Mouse (Mus musculus) midbrain, embryonic 14.5 days (tissue): ENCODE measurements around the gene Upf2. TPM values are rescaled to one million over a fixed set of nuclear protein-coding genes. Genes with fewer than 3 reads are reported as not detected.
A peak's percentile ranks its signal among the peaks of the same experiment; 100 is the strongest.

Source experiments
- ATAC-seq: fragments of 200-750 bp; cut with Nextera tagmentation; 2 replicates; pipeline ENCODE4 v1.8.0; 2017; ENCODE audit warnings: moderate number of reproducible peaks, moderate library complexity; ENCODE audit not compliant: low FRiP score, low TSS enrichment
- DNase-seq: peaks from one replicate; pipeline ENCODE4 v3.0.0-alpha.2; 2015
- H3K27ac ChIP-seq: fragments of 300-500 bp; sonication (generic); replicated peaks from 2 replicates; pipeline ENCODE4 v1.5.1; 2014; ENCODE audit warnings: mild to moderate bottlenecking, low read depth, low read length, moderate library complexity
- H3K27me3 ChIP-seq: fragments of 300-500 bp; sonication (generic); 2 replicates; pipeline ENCODE4 v1.6.1; 2014; ENCODE audit warnings: low read length, control low read depth, mixed read lengths; ENCODE audit not compliant: control insufficient read depth, insufficient read depth
- H3K36me3 ChIP-seq: fragments of 300-500 bp; sonication (generic); 2 replicates; pipeline ENCODE4 v1.6.1; 2014; ENCODE audit warnings: low read length, control low read depth; ENCODE audit not compliant: control insufficient read depth, insufficient read depth
- H3K4me1 ChIP-seq: fragments of 300-500 bp; sonication (generic); 2 replicates; pipeline ENCODE4 v1.6.1; 2014; ENCODE audit warnings: mild to moderate bottlenecking, antibody characterized with exemption, low read length, control low read depth; ENCODE audit not compliant: control insufficient read depth, insufficient read depth
- H3K4me2 ChIP-seq: fragments of 300-500 bp; sonication (generic); 2 replicates; pipeline ENCODE4 v1.6.1; 2014; ENCODE audit warnings: mild to moderate bottlenecking, low read length, moderate library complexity
- H3K4me3 ChIP-seq: fragments of 300-500 bp; sonication (generic); replicated peaks from 2 replicates; pipeline ENCODE4 v1.5.1; 2014; ENCODE audit warnings: low read depth, low read length
- H3K9ac ChIP-seq: fragments of 300-500 bp; sonication (generic); replicated peaks from 2 replicates; pipeline ENCODE4 v1.6.1; 2014; ENCODE audit warnings: mild to moderate bottlenecking, low read length, moderate library complexity
- H3K9me3 ChIP-seq: fragments of 300-500 bp; sonication (generic); 2 replicates; pipeline ENCODE4 v1.6.1; 2016; ENCODE audit warnings: low read length, control low read depth, mixed read lengths; ENCODE audit not compliant: control insufficient read depth
- WGBS: fragments of 180-500 bp; shearing (Covaris S2); extraction: QIAGEN DNeasy Blood & Tissue Kit; methylation state at CpG from one replicate; pipeline ENCODE4 v1.1.7; 2014; 5-methylcytosine and 5-hydroxymethylcytosine counted together
- polyA plus RNA-seq: library from polyadenylated mRNA; unstranded; fragments of >200 nt; fragmentation: Nextera tagmentation; extraction: Ambion mirVana; gene quantifications from 2 replicates; pipeline ENCODE4 v1.2.1, GENCODE M21; 2014

Upf2 gene
- polyA plus RNA-seq, 1 experiment from 2014 or later: 12.2 TPM

GRCm38 (mm10) chr2:6100027-6100749 is 148.9 kb downstream of the Upf2 start:
- Histone ChIP-seq H3K36me3 (no peaks in the 10 kb centered on the region), H3K9me3 (no peaks in the 10 kb centered on the region), H3K27me3 (peaks cover 11% of the 10 kb centered on the region; the same call in 1 of the 2 replicates), H3K4me1 (no peaks in the 10 kb centered on the region), H3K27ac (no peak overlapping the region), H3K9ac (peak overlapping the region; percentile 64), H3K4me3 (peak overlapping the region; percentile 48), H3K4me2 (peak overlapping the region; percentile 92)
- ATAC-seq (peak; percentile 43; the same call in 1 of the 2 replicates), DNase-seq (peak; percentile 75)
- WGBS: 7% methylated on average over 51 of the region's 51 CpGs

GRCm38 (mm10) chr2:6100755-6101154 is 149.5 kb downstream of the Upf2 start:
- Histone ChIP-seq H3K9me3 (no peaks in the 10 kb centered on the region), H3K27me3 (peaks cover 11% of the 10 kb centered on the region; the same call in 1 of the 2 replicates), H3K4me2 (peak overlapping the region; percentile 92), H3K4me3 (peak overlapping the region; percentile 48), H3K4me1 (no peaks in the 10 kb centered on the region), H3K36me3 (no peaks in the 10 kb centered on the region), H3K9ac (peak overlapping the region; percentile 64), H3K27ac (no peak overlapping the region)
- WGBS: 45% methylated on average over 20 of the region's 20 CpGs
- no peak for DNase-seq
- 0 out of 2 replicates have a peak, but pooled peaks have one; percentile 17 for ATAC-seq

GRCm38 (mm10) chr2:6105437-6105836 is 154.2 kb downstream of the Upf2 start:
- no peak overlapping the region for H3K4me2 ChIP-seq
- DNase-seq: no peak
- WGBS: 92% methylated on average over 2 of the region's 2 CpGs
- no peak overlapping the region for H3K27ac ChIP-seq
- ATAC-seq: no peak
- H3K9ac ChIP-seq: no peak overlapping the region
- H3K9me3 ChIP-seq: no peaks in the 10 kb centered on the region
- H3K36me3 ChIP-seq: no peaks in the 10 kb centered on the region
- no peaks in the 10 kb centered on the region for H3K4me1 ChIP-seq
- no peak overlapping the region for H3K4me3 ChIP-seq
- peaks cover 9% of the 10 kb centered on the region; the same call in 1 of the 2 replicates for H3K27me3 ChIP-seq

Other genes starting within 250 kb of the Upf2 start
- 6.0 and 6.4 TPM in 2 replicates for gene Camk1d, start 237.0 kb upstream of the Upf2 start, polyA plus RNA-seq
- gene Nudt5, start 106.5 kb upstream of the Upf2 start, polyA plus RNA-seq: 19.8 and 26.6 TPM in 2 replicates
- 284 and 304 TPM in 2 replicates for gene Cdc123, start 106.3 kb upstream of the Upf2 start, polyA plus RNA-seq
- 1.2 and 2.5 TPM in 2 replicates for gene Gm13199, start 88.5 kb upstream of the Upf2 start, polyA plus RNA-seq
- 96.0 and 102 TPM in 2 replicates for gene Sec61a2, start 56.0 kb upstream of the Upf2 start, polyA plus RNA-seq
- 5.7 and 6.0 TPM in 2 replicates for gene Dhtkd1, start 8.7 kb upstream of the Upf2 start, polyA plus RNA-seq
- gene Proser2, start 178.7 kb downstream of the Upf2 start, polyA plus RNA-seq: 4.0 and 4.1 TPM in 2 replicates